Mouse (Mus musculus) lung, embryonic 16.5 days (tissue): ENCODE results near the gene Prkd1. TPM values are rescaled to one million over a fixed set of nuclear protein-coding genes. Genes with fewer than 3 reads are reported as not detected.

Source experiments
- ATAC-seq: fragments of 200-750 bp; cut with Nextera tagmentation; 2 replicates; pipeline ENCODE4 v1.8.0; 2017; ENCODE audit warnings: low read depth, mild to moderate bottlenecking, moderate library complexity
- H3K27ac ChIP-seq: fragments of 300-500 bp; sonication (generic); 2 replicates; pipeline ENCODE4 v1.5.1; 2014; ENCODE audit warnings: mild to moderate bottlenecking, control low read depth, low read length
- H3K27me3 ChIP-seq: fragments of 300-500 bp; sonication (generic); 2 replicates; pipeline ENCODE4 v1.6.1; 2014; ENCODE audit warnings: low read depth, low read length, mixed read lengths; ENCODE audit not compliant: control insufficient read depth, insufficient read depth
- H3K36me3 ChIP-seq: fragments of 300-500 bp; sonication (generic); 2 replicates; pipeline ENCODE4 v1.6.1; 2014; ENCODE audit warnings: low read length; ENCODE audit not compliant: control insufficient read depth, insufficient read depth
- H3K4me1 ChIP-seq: fragments of 300-500 bp; sonication (generic); replicated peaks from 2 replicates; pipeline ENCODE4 v1.6.1; 2014; ENCODE audit warnings: low read length, mixed read lengths; ENCODE audit not compliant: control insufficient read depth, insufficient read depth
- H3K4me2 ChIP-seq: fragments of 300-500 bp; sonication (generic); 2 replicates; pipeline ENCODE4 v1.6.1; 2014; ENCODE audit warnings: low read depth, low read length, control low read depth
- H3K4me3 ChIP-seq: fragments of 300-500 bp; sonication (generic); 2 replicates; pipeline ENCODE4 v1.5.1; 2014; ENCODE audit warnings: mild to moderate bottlenecking, low read length, control low read depth
- H3K9ac ChIP-seq: fragments of 300-500 bp; sonication (generic); 2 replicates; pipeline ENCODE4 v1.6.1; 2014; ENCODE audit warnings: low read length, control low read depth
- H3K9me3 ChIP-seq: fragments of 300-500 bp; sonication (generic); 2 replicates; pipeline ENCODE4 v1.6.1; 2016; ENCODE audit warnings: low read length; ENCODE audit not compliant: control insufficient read depth
- WGBS: fragments of 180-500 bp; shearing (Covaris S2); extraction: QIAGEN DNeasy Blood & Tissue Kit; methylation state at CpG from one replicate; pipeline ENCODE4 v1.1.7; 2014; 5-methylcytosine and 5-hydroxymethylcytosine counted together
- polyA plus RNA-seq: library from polyadenylated mRNA; unstranded; fragments of >200 nt; fragmentation: Nextera tagmentation; extraction: Ambion mirVana; gene quantifications from 2 replicates; pipeline ENCODE4 v1.2.1, GENCODE M21; 2015

Gene Prkd1
- polyA plus RNA-seq, 1 experiment from 2014 or later, result 3.0 TPM

DNA sequence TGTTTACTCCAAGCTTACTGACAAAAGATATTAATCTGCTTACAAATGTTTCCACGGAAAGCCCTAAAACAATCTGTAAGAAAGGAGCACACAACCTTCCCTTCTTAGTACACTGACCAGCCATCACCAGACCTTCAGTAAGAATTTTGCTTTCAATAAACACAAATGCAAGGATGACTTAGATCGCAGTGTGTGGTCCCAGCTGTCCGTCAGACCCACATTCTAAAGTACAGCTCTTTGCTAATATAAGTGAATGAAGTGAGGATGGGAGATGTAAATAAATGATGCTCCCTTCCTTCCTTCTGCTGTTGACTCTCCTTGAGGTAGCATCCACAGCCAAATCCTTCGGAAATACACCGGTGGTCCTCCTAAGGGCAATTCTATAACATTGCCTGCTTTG, 108.1 kb downstream of the Prkd1 start:
- no peak overlapping the region for H3K4me3 ChIP-seq
- 38% methylated on average over 5 of the region's 5 CpGs for WGBS
- no peak overlapping the region for H3K9ac ChIP-seq
- 0 out of 2 replicates have a peak, but pooled peaks have one; percentile 17 for ATAC-seq
- H3K36me3 ChIP-seq, result no peaks in the 10 kb centered on the region
- H3K4me2 ChIP-seq, result no peak overlapping the region
- no peaks in the 10 kb centered on the region for H3K27me3 ChIP-seq
- H3K4me1 ChIP-seq, result no peaks in the 10 kb centered on the region
- H3K27ac ChIP-seq, result no peak overlapping the region
- no peaks in the 10 kb centered on the region for H3K9me3 ChIP-seq

DNA sequence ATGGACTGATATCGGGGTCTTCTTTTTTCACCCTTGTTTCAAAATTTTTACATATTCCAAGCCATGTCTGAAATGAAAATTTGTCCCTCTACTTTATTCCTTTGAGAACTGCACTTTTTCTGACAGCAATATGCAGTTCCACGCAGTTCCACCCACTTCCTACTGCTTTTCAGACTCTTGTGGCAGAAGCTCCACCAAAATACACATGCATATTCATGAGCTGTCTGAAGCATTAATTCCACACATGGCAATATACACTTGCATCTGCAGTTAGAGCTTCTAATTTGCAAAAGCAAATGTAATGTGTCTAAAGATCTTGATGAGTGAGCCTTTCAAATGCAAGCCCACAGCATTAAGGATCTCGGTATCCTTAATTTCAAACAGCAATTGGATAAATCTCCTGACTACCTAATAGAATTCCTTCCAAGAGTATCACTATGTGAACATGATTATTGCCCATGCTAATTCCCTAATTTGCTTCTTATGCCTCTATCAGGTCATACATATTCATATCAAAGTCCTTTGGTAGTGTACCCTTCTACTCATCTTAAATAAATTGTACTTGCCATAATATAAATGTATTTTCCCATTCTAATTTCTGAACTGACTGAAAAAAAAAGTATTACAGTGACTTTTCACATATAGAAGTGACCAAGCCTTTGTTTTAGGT, 110.5 kb downstream of the Prkd1 start:
- no peaks in the 10 kb centered on the region for H3K27me3 ChIP-seq
- H3K9me3 ChIP-seq, result no peaks in the 10 kb centered on the region
- H3K36me3 ChIP-seq, result no peaks in the 10 kb centered on the region
- H3K4me3 ChIP-seq, result no peak overlapping the region
- H3K4me1 ChIP-seq, result no peaks in the 10 kb centered on the region
- H3K4me2 ChIP-seq, result no peak overlapping the region
- 92% methylated on average over 3 of the region's 3 CpGs for WGBS
- ATAC-seq, result no peak
- H3K27ac ChIP-seq, result no peak overlapping the region
- no peak overlapping the region for H3K9ac ChIP-seq

DNA sequence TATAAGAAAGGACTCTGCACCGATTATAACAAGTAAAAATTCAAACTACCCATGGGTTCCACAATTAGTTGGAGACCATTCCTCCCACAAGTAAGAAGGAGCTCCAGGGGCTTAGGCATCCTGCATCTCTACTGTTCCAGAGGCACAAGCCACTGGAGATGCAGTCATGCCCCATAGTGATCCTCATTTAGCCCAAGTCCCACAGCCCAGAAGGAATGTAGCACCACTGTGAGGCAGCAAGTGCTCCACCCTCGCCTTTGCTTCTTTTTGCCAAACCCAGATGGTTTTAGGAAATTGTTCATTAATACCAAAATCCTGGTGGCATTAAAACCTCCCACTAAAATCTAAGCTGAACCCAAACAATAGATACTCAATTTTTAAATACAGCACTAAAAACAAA, 111.1 kb downstream of the Prkd1 start:
- Histone ChIP-seq H3K4me3 (no peak overlapping the region), H3K9ac (no peak overlapping the region), H3K4me2 (no peak overlapping the region), H3K4me1 (no peaks in the 10 kb centered on the region), H3K27ac (no peak overlapping the region), H3K27me3 (no peaks in the 10 kb centered on the region), H3K36me3 (no peaks in the 10 kb centered on the region), H3K9me3 (no peaks in the 10 kb centered on the region)
- no peak for ATAC-seq
- WGBS, result 86% methylated on average over 2 of the region's 2 CpGs

DNA sequence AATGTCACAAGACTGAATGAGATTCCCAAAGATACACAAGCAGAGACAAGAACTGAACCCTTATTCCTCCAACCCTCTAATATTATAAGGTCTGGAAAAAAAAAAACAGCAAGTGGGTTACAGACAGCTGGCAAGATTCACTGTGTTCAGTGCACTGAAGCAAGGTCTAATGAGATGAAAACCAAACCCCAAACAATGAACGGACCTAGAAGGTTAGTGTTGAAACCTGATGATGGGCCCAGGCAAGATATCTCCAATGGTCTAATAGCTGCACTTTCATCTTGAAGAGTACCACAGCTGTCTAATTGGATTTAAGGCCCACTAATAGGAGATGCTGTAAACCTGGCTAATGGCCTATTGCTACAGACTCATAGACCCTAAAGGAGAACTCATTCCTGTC, 111.9 kb downstream of the Prkd1 start:
- no peak for ATAC-seq
- Histone ChIP-seq H3K36me3 (no peaks in the 10 kb centered on the region), H3K27me3 (no peaks in the 10 kb centered on the region), H3K9ac (no peak overlapping the region), H3K4me3 (no peak overlapping the region), H3K4me2 (no peak overlapping the region), H3K9me3 (no peaks in the 10 kb centered on the region), H3K27ac (no peak overlapping the region), H3K4me1 (no peaks in the 10 kb centered on the region)
- 61% methylated on average over 1 of the region's 1 CpGs for WGBS

- H3K27me3 ChIP-seq, result no peaks in the 10 kb centered on the region
- ATAC-seq, result no peak
- H3K4me2 ChIP-seq, result no peak overlapping the region
- no peaks in the 10 kb centered on the region for H3K9me3 ChIP-seq
- no peak overlapping the region for H3K27ac ChIP-seq
- H3K4me3 ChIP-seq, result no peak overlapping the region
- H3K4me1 ChIP-seq, result no peaks in the 10 kb centered on the region
- H3K9ac ChIP-seq, result no peak overlapping the region
- 79% methylated on average over 1 of the region's 1 CpGs for WGBS
- H3K36me3 ChIP-seq, result no peaks in the 10 kb centered on the region
Observed at GRCm38 (mm10) chr12:50528633-50529032, 120.3 kb downstream of the Prkd1 start.

- Histone ChIP-seq H3K36me3 (no peaks in the 10 kb centered on the region), H3K4me1 (no peaks in the 10 kb centered on the region), H3K27ac (no peak overlapping the region), H3K9me3 (no peaks in the 10 kb centered on the region), H3K4me3 (no peak overlapping the region), H3K9ac (no peak overlapping the region), H3K4me2 (no peak overlapping the region), H3K27me3 (no peaks in the 10 kb centered on the region)
- ATAC-seq, result no peak
- WGBS, result 67% methylated on average over 2 of the region's 2 CpGs
Observed at GRCm38 (mm10) chr12:50524061-50524460, 124.8 kb downstream of the Prkd1 start.

GRCm38 (mm10) chr12:50514526-50514925, 134.4 kb downstream of the Prkd1 start:
- Histone ChIP-seq H3K36me3 (no peaks in the 10 kb centered on the region), H3K4me2 (no peak overlapping the region), H3K27ac (no peak overlapping the region), H3K4me3 (no peak overlapping the region), H3K4me1 (no peaks in the 10 kb centered on the region), H3K9me3 (no peaks in the 10 kb centered on the region), H3K9ac (no peak overlapping the region), H3K27me3 (no peaks in the 10 kb centered on the region)
- ATAC-seq, result no peak
- 55% methylated on average over 2 of the region's 2 CpGs for WGBS

DNA sequence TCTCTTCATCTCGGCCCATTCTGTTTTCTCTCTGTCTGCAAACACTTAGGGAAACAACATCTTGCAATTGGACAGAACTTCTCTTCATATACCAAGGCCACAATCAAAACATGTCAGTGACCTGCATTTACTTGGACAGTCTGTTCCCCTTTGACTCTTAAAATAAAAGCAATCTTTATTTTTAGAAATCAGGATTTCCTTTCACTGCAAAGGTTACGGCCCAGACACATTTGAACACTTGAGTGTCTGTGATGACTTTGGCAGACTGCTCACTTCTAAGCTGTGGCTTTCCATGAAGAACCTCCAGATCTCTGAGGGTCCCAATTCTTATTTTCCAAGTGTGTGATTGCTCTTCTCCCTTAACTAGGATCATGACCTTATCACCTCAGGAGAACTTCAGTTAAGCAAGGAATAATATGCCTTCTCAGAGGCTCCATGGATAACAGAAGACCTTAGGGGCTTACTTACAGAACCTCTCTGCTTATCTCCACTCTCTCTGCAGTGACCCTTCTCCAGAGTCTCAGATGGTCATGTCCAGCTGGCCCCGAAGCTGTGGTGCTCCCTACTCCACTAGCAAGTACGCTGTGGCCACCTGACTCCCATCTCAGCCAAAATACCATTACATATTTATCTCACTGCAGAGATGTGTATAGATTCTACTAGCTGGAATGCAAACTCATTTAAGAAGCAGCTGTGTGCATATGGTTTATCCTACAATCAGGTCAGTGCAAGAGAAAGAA, 137.2 kb downstream of the Prkd1 start:
- 47% methylated on average over 4 of the region's 4 CpGs for WGBS
- Histone ChIP-seq H3K9me3 (no peaks in the 10 kb centered on the region), H3K9ac (no peak overlapping the region), H3K4me1 (no peaks in the 10 kb centered on the region), H3K27ac (no peak overlapping the region), H3K4me3 (no peak overlapping the region), H3K36me3 (no peaks in the 10 kb centered on the region), H3K4me2 (no peak overlapping the region), H3K27me3 (no peaks in the 10 kb centered on the region)
- no peak for ATAC-seq

DNA sequence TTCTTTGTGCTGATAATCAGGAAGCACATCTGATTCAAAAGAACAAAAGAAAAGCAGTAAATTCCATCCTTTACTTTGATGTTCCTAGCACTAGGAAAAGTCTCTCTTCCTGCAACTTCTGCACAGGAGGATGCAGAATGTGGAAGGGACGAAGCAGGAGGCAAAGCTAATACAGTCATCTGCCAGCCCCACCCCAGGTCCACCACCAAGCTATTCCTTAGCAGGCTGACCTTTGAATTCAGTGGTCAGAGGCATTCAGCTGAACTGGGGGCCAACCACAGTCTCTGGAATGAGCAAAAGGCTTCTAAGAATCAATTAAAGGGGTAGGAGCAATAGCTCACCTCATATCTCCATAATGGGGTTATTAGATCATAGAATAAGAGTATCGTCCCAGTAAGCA, 140.1 kb downstream of the Prkd1 start:
- ATAC-seq, result no peak
- Histone ChIP-seq H3K4me3 (no peak overlapping the region), H3K9ac (no peak overlapping the region), H3K27me3 (no peaks in the 10 kb centered on the region), H3K9me3 (no peaks in the 10 kb centered on the region), H3K36me3 (no peaks in the 10 kb centered on the region), H3K4me1 (no peaks in the 10 kb centered on the region), H3K27ac (no peak overlapping the region), H3K4me2 (no peak overlapping the region)
- 74% methylated on average over 2 of the region's 2 CpGs for WGBS
